Mouse (Mus musculus) liver, embryonic 13.5 days (tissue): Measurements from ENCODE around the gene 2210016F16Rik. TPM values are rescaled to one million over a fixed set of nuclear protein-coding genes. Genes with fewer than 3 reads are reported as not detected.
A peak's percentile ranks its signal among the peaks of the same experiment; 100 is the strongest.
"Not testable (repeated sequence)": the region's sequence is repeated elsewhere in the genome, so short reads cannot be mapped to it uniquely, and the experiment has no call there.

ENCODE experiments used
- ATAC-seq: fragments of 200-750 bp; cut with Nextera tagmentation; 2 replicates; pipeline ENCODE4 v1.8.0; 2017; ENCODE audit warnings: low read depth, mild to moderate bottlenecking, moderate number of reproducible peaks, moderate library complexity
- DNase-seq: peaks from one replicate; pipeline ENCODE4 v3.0.0; 2022
- H3K27ac ChIP-seq: fragments of 300-500 bp; sonication (generic); 2 replicates; pipeline ENCODE4 v1.5.1; 2015; ENCODE audit warnings: moderate library complexity, mild to moderate bottlenecking, inconsistent platforms
- H3K27me3 ChIP-seq: fragments of 300-500 bp; sonication (generic); 2 replicates; pipeline ENCODE4 v1.6.1; 2015; ENCODE audit warnings: mild to moderate bottlenecking, inconsistent platforms
- H3K36me3 ChIP-seq: fragments of 300-500 bp; sonication (generic); 2 replicates; pipeline ENCODE4 v1.6.1; 2015; ENCODE audit warnings: mild to moderate bottlenecking, inconsistent platforms
- H3K4me1 ChIP-seq: fragments of 300-500 bp; sonication (generic); replicated peaks from 2 replicates; pipeline ENCODE4 v1.6.1; 2015; ENCODE audit warnings: inconsistent platforms
- H3K4me2 ChIP-seq: fragments of 300-500 bp; sonication (generic); 2 replicates; pipeline ENCODE4 v1.6.1; 2015; ENCODE audit warnings: inconsistent platforms, mild to moderate bottlenecking, moderate library complexity
- H3K4me3 ChIP-seq: fragments of 300-500 bp; sonication (generic); replicated peaks from 2 replicates; pipeline ENCODE4 v1.5.1; 2015; ENCODE audit warnings: mild to moderate bottlenecking, inconsistent platforms
- H3K9ac ChIP-seq: fragments of 300-500 bp; sonication (generic); 2 replicates; pipeline ENCODE4 v1.6.1; 2015; ENCODE audit warnings: mild to moderate bottlenecking, inconsistent platforms
- H3K9me3 ChIP-seq: fragments of 300-500 bp; sonication (generic); replicated peaks from 2 replicates; pipeline ENCODE4 v1.6.1; 2016; ENCODE audit warnings: inconsistent platforms
- WGBS: fragments of 180-500 bp; shearing (Covaris S2); methylation state at CpG from one replicate; pipeline ENCODE4 v1.1.7; 2015; ENCODE audit not compliant: insufficient replicate concordance; 5-methylcytosine and 5-hydroxymethylcytosine counted together
- polyA plus RNA-seq: library from polyadenylated mRNA; unstranded; fragments of >200 nt; fragmentation: Nextera tagmentation; extraction: Ambion mirVana; gene quantifications from 2 replicates; pipeline ENCODE4 v1.2.1, GENCODE M21; 2015

Gene 2210016F16Rik
- polyA plus RNA-seq, 1 experiment from 2014 or later: 24.6 TPM

DNA sequence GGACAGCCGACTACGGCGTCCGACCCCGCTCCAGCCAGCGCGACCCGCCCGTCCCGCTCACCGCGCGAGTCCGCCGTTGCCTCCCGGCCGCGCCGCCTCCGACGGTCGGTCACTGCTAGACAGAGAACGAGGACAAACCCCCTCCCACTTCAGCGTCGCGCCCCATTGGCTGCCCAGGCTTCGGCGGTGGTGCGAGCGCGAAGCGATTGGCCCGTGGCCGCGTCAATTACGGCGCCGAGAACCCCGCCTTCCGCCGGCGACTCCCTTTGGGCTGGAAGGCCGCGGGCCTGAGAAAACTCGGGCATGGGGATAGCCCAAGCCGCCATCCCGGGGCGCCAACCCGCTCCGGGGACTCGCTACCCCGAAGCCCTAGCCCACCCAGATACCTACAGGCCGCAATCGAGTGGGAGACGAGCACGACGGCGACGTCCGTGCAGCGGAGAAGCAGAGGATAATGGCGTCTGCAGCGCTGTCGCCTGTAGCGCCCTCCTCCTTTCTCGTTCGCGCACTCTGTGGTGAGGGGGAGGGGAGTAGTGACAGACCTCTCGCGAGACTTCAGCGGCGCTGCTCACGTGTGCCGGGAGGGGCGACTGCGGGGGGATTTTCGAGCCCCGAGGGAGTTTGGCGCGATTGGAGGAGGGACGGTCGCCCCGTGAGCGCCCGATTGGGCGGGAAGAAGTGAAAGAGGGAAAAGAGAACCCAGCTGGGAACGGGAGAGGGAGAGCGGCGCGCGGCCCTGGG, 17.1 kb upstream of the 2210016F16Rik start, which contains the start of gene Rmi1:
Gene Rmi1 (plus strand): TSS at position 246 of the 741 bp plus-strand sequence.
- under 1% methylated on average over 89 of the region's 91 CpGs for WGBS
- Histone ChIP-seq H3K4me2 (peak within 1 kb of the TSS; percentile 81), H3K9ac (peak within 1 kb of the TSS; percentile 99), H3K27me3 (no peaks in the 10 kb centered on the region), H3K4me1 (peaks cover 39% of the 10 kb centered on the region), H3K36me3 (peaks cover 28% of the 10 kb centered on the region), H3K27ac (peak within 1 kb of the TSS; percentile 98), H3K4me3 (peak within 1 kb of the TSS; percentile 95), H3K9me3 (no peaks in the 10 kb centered on the region)
- DNase-seq (peak; percentile 96), ATAC-seq (peak; percentile 92)

DNA sequence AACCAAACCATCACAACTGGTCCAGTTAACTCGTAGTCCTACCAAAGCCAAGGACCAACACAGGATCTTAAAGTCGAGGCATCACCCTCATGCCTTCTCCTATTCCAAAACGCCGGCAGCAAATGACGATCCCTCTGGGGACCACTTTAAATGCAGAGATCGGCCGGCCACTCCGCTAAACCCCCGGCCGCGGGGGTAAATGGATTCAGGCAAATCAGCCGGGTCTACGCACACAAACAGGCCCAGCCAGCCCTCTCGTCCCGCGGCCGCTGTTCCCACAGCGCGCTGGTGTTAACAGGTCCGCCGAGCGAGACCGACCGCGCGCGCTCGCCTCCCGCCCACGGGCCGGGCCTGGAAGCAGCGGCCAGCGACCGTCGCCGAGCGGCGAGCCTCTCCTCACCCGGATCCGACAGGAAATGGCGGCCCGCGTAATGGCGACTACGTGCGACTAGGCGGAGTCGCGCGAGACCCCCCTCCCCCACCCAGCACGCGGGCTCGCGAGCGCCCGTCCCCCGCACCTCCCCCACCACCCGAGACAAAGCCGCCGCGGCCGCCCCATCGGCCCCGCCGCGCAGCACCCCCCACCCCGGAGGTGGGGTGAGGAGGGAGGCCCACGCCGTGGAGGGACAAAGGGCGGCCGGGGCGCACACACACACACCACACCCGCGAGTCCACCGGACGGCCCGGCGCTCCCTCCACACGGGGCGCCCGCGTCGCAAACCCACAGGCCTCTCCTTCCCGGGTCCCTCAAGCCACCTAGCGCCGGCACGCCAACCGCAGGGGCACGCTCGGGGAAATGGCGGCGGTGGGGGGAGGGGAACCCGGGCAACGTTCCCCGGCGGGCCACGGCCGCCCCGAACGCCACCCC, 16.3 kb upstream of the 2210016F16Rik start:
- H3K27ac ChIP-seq: peak overlapping the region; percentile 98
- peak overlapping the region; percentile 81 for H3K4me2 ChIP-seq
- peak overlapping the region; percentile 95 for H3K4me3 ChIP-seq
- no peaks in the 10 kb centered on the region for H3K9me3 ChIP-seq
- under 1% methylated on average over 82 of the region's 100 CpGs for WGBS
- peak; percentile 58 for DNase-seq
- H3K9ac ChIP-seq: peak overlapping the region; percentile 99
- H3K27me3 ChIP-seq: no peaks in the 10 kb centered on the region
- peaks cover 35% of the 10 kb centered on the region for H3K4me1 ChIP-seq
- peaks cover 29% of the 10 kb centered on the region for H3K36me3 ChIP-seq
- ATAC-seq: peak; percentile 43

DNA sequence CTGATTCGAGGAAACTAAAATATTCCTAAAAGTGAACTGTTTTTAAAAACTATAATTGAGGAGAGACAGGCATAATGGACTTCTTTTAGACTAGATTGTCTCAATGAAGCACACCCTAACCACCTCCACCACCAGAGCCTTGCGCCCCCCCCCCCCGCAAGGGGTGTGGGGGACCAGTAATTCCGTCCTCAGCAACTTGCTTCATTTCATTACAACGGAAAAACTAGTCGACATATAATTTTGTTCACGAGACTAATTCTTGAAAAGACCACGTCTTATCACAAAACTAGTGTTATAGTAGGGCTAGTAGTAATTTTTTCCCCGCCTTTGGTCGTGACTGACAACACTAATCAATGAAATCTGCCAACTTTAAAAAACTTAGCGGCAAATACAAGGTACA, 15.6 kb upstream of the 2210016F16Rik start:
- peak overlapping the region; percentile 99 for H3K9ac ChIP-seq
- ATAC-seq: no peak
- H3K4me2 ChIP-seq: peak overlapping the region; percentile 81
- DNase-seq: no peak
- H3K4me1 ChIP-seq: peaks cover 28% of the 10 kb centered on the region
- peaks cover 36% of the 10 kb centered on the region for H3K36me3 ChIP-seq
- H3K9me3 ChIP-seq: no peaks in the 10 kb centered on the region
- peak overlapping the region; percentile 95 for H3K4me3 ChIP-seq
- WGBS: 2% methylated on average over 11 of the region's 11 CpGs
- H3K27me3 ChIP-seq: no peaks in the 10 kb centered on the region
- peak overlapping the region; percentile 98; the same call in 1 of the 2 replicates for H3K27ac ChIP-seq

DNA sequence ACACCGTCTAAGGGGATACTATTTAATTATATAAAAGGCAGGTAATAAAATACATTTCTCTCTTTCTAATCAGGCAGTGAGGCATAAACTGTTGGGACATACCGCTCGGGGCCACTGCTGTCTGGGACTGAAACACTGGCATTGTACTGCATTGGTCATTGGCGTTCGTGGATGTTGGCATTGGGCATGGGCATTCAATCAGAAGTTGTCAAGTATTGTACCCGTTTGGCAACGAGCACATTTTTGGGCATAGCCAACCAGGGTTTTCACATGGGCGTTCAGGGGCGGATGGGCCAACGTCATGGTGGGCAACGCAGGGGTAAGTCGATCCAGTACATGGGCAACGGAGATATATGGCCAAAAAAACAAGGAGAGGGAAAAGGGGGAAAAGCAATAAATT, 12.6 kb upstream of the 2210016F16Rik start:
- ATAC-seq (no peak), DNase-seq (no peak)
- H3K27ac ChIP-seq: no peak overlapping the region
- H3K9ac ChIP-seq: no peak overlapping the region
- 92% methylated on average over 13 of the region's 13 CpGs for WGBS
- H3K27me3 ChIP-seq: no peaks in the 10 kb centered on the region
- H3K4me3 ChIP-seq: no peak overlapping the region
- H3K36me3 ChIP-seq: peaks cover 63% of the 10 kb centered on the region
- H3K9me3 ChIP-seq: no peaks in the 10 kb centered on the region
- no peak overlapping the region for H3K4me2 ChIP-seq
- peaks cover 9% of the 10 kb centered on the region for H3K4me1 ChIP-seq

DNA sequence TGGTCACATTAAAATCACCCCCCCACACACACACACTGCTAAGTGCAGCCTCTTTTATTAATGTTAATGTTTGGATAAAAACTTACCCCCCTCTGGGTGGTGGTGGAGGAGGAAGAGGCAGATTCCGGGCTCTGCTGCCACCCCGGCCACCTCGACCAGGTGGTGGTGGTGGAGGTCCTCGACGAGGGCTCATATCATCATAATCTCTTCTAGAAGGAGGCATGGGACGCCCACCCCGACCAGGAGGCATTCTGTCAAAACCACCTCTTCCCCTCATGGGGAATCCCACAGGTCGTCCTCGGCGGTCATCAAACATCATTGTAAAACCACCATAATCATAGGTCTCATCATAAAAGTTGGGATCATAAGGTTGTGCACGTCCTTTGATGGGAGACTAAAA, 9.4 kb upstream of the 2210016F16Rik start:
- H3K27me3 ChIP-seq, H3K4me3 ChIP-seq, DNase-seq, H3K9me3 ChIP-seq, H3K9ac ChIP-seq, H3K27ac ChIP-seq, H3K4me1 ChIP-seq, H3K4me2 ChIP-seq: not testable (repeated sequence)
- peaks cover 80% of the 10 kb centered on the region for H3K36me3 ChIP-seq
- 82% methylated on average over 11 of the region's 11 CpGs for WGBS
- 0 out of 2 replicates have a peak, but pooled peaks have one; percentile 29 for ATAC-seq

DNA sequence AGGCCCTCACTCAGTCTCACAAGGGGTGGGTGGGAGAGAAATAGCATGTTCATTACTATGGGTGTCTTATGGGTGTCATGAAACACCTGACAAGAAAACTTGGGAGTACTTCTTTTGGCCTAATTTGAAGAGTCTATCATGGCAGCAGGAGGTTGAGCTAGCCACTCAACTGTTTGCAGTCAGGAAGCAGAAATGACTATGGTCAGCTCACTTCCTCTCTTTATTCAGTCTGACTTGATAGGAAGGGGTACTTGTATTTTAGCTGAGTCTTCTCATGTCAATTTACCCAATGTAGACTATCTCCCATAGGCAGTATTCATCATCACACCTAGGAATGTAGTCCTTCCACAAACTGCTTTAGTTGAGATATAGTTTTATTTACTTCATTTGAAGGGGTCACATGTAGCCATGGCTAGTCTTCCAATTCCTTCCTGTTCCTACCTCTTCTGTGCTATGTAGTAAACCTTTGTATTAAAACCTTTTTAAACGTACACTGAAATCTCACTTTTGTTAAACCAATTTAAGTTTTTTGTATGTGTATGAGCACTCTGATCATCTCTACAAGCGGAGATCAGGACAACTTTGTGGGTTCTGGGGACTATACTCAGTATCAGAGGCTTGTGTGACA, 4.4 kb upstream of the 2210016F16Rik start:
- ATAC-seq: no peak
- no peaks in the 10 kb centered on the region for H3K27me3 ChIP-seq
- WGBS: 72% methylated on average over 2 of the region's 2 CpGs

DNA sequence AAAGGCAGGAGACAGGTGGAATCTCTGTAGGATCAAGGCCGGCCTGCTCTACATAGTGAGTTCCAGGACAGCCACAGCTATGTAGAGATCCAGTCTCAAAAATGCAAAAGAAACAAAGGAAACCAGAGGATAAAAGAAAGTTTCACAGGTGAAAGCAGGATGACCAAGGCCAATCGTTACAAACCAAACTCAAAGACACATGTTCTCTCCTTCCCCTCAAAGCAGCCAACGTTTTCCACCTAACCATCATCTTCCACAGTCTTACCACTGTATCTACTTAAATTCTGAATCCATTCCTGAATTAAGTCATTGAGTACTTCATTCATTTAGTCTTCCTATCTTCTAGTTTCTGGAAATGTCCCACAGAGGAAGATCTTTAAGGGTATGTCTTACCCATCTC, 3.4 kb upstream of the 2210016F16Rik start:
- ATAC-seq: no peak
- H3K9me3 ChIP-seq: no peaks in the 10 kb centered on the region
- no peak for DNase-seq
- WGBS: 25% methylated on average over 3 of the region's 3 CpGs
- H3K36me3 ChIP-seq: peaks cover 27% of the 10 kb centered on the region
- H3K4me1 ChIP-seq: peaks cover 24% of the 10 kb centered on the region
- no peak overlapping the region for H3K9ac ChIP-seq
- H3K4me3 ChIP-seq: no peak overlapping the region
- H3K27me3 ChIP-seq: no peaks in the 10 kb centered on the region
- H3K4me2 ChIP-seq: no peak overlapping the region
- H3K27ac ChIP-seq: no peak overlapping the region

More for the DNA sequence above, 4.4 kb upstream of the 2210016F16Rik start:
- DNase-seq: no peak
- Histone ChIP-seq H3K9ac (no peak overlapping the region), H3K4me3 (no peak overlapping the region), H3K4me1 (peaks cover 15% of the 10 kb centered on the region), H3K27ac (0 out of 2 replicates have a peak overlapping the region, but pooled peaks have one; percentile 9), H3K36me3 (peaks cover 38% of the 10 kb centered on the region), H3K9me3 (no peaks in the 10 kb centered on the region), H3K4me2 (no peak overlapping the region)

DNA sequence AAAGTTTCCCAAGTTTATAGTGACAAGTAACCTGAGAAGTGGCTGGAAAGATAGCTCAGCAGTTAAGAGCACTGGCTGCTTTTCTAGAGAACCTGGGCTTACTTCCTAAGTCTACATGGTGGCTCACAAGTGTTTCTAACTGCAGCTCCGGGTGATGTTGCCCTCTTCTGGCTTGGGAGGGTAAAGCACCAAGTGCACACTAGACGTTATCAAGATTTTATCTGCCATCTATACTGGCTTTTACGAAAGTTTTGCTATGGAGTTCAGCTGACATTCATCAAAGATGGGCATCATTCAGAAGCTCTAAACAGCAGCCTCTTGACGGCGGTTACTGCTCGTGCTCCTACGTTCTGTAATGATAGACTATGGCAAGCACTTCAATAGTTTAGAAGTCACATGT, 2.9 kb upstream of the 2210016F16Rik start:
- Histone ChIP-seq H3K4me2 (no peak overlapping the region), H3K9ac (no peak overlapping the region), H3K27ac (no peak overlapping the region), H3K9me3 (no peaks in the 10 kb centered on the region), H3K4me3 (no peak overlapping the region), H3K4me1 (peaks cover 24% of the 10 kb centered on the region), H3K36me3 (peaks cover 27% of the 10 kb centered on the region), H3K27me3 (no peaks in the 10 kb centered on the region)
- DNase-seq: peak; percentile 63
- 14% methylated on average over 7 of the region's 7 CpGs for WGBS
- ATAC-seq: no peak; the same call in 1 of the 2 replicates

DNA sequence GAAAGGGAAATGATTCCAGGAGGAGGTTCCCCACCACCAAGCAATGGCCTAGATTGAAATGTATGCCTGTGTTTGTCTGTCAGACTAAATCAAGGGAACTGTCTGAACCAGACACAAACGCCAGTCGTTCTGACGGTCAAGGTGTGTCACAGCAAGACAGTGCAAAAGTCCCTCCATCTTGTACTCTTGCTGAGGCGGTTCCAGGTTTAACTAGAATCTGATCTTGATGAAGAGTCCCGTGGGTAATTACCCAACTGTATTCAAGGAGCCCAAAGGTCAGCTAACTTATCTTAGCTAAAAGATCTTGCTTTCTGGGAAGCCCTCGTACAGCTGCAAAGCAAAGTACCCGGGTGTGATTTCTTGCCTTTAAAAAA, 509 bp upstream of the 2210016F16Rik start:
- H3K36me3 ChIP-seq: peaks cover 32% of the 10 kb centered on the region
- DNase-seq: no peak
- no peaks in the 10 kb centered on the region for H3K27me3 ChIP-seq
- H3K4me2 ChIP-seq: peak overlapping the region; percentile 91
- 66% methylated on average over 7 of the region's 7 CpGs for whole genome bisulfite sequencing
- H3K27ac ChIP-seq: peak overlapping the region; percentile 63; the same call in 1 of the 2 replicates
- peaks cover 19% of the 10 kb centered on the region for H3K9me3 ChIP-seq
- peak overlapping the region; percentile 90 for H3K4me3 ChIP-seq
- no peak for ATAC-seq
- peak overlapping the region; percentile 90 for H3K9ac ChIP-seq
- peaks cover 24% of the 10 kb centered on the region for H3K4me1 ChIP-seq

DNA sequence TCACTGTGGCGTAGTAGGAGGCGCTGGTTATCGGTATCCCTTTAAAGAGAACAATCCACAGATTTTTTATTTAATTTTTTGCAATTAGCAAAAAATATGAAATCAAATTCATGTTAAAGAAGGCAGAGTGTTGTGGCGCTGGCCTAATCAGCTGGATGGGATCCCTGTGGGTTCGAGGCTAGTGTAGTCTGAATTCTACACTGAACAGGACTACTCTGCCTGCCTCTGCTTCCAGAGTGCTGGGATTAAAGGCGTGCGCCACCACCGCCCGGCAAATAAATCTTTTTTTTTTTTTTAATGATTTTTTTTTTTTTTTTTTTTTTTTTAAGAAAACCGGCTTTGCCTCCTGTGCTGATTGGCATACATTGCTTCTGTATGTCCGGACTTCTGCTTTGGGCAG, 654 bp downstream of the 2210016F16Rik start:
- peak overlapping the region; percentile 63; the same call in 1 of the 2 replicates for H3K27ac ChIP-seq
- peaks cover 24% of the 10 kb centered on the region for H3K4me1 ChIP-seq
- H3K4me2 ChIP-seq: peak overlapping the region; percentile 91
- peak overlapping the region; percentile 90 for H3K4me3 ChIP-seq
- H3K9ac ChIP-seq: peak overlapping the region; percentile 90
- 48% methylated on average over 11 of the region's 11 CpGs for WGBS
- H3K36me3 ChIP-seq: peaks cover 38% of the 10 kb centered on the region
- H3K9me3 ChIP-seq: peaks cover 31% of the 10 kb centered on the region
- DNase-seq (no peak), ATAC-seq (no peak)
- no peaks in the 10 kb centered on the region for H3K27me3 ChIP-seq

DNA sequence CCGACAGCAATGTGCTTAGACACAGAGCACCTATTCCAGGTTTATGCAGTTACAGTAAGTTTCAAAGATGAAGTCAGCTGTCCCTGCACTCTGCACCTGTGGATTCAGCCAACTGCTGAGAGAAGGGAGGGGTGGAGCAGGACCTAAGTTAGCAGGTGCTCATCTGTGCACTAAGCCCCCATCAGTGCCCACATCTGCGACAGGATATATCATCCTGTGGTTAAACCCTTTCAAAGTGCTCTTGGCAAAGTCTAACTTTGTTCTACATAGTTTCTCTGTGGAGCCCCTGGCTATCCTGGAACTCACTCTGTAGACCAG, 11.9 kb downstream of the 2210016F16Rik start:
- Histone ChIP-seq H3K9ac (no peak overlapping the region), H3K4me1 (no peaks in the 10 kb centered on the region), H3K4me3 (no peak overlapping the region), H3K4me2 (no peak overlapping the region), H3K27ac (no peak overlapping the region), H3K36me3 (no peaks in the 10 kb centered on the region; the same call in 1 of the 2 replicates), H3K27me3 (no peaks in the 10 kb centered on the region), H3K9me3 (peaks cover 12% of the 10 kb centered on the region; the same call in 1 of the 2 replicates)
- WGBS: 53% methylated on average over 2 of the region's 2 CpGs
- ATAC-seq: no peak
- no peak for DNase-seq
